Mouse (Mus musculus): ENCODE results near the gene Trcg1. TPM values are rescaled to one million over a fixed set of nuclear protein-coding genes. Genes with fewer than 3 reads are reported as not detected.

Gene Trcg1
- polyA plus RNA-seq, 1 experiment from 2014 or later: not detected

DNA sequence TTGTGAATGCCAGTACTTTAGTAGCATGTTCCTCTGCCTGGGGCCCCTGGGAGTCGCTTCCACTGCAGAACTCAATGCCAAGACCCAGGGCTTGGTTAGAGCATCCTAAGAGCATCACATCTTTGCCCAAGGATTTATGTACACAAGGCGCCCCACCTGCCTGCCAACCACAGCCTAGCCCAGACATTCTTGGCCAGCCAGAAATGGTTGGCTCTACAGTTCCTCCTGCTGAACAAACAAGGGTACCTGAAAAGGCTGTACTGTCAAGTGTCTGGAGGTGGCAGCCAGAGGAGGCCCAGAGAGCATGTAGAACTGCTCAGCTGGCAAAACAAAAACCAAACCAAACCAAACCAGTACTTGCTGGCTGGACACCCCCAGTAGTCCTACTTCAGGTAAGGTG lies 14.8 kb downstream of the Trcg1 start:
- Histone ChIP-seq H3K4me2 (replicated peaks; ENCODE audit: low read depth, low read length) (no peak overlapping the region), H3K36me3 (ENCODE audit: control insufficient read depth, insufficient read depth, low read length) (peaks cover 39% of the 10 kb centered on the region), H3K27ac (ENCODE audit: low read length) (no peak overlapping the region), H3K4me3 (ENCODE audit: low read depth, low read length) (no peak overlapping the region), H3K9me3 (ENCODE audit: control insufficient read depth, low read depth, low read length) (no peaks in the 10 kb centered on the region), H3K4me1 (ENCODE audit: control insufficient read depth, insufficient read depth, low read length) (no peaks in the 10 kb centered on the region), H3K9ac (replicated peaks; ENCODE audit: low read depth, low read length) (no peak overlapping the region), H3K27me3 (ENCODE audit: control insufficient read depth, insufficient read depth, low read length) (no peaks in the 10 kb centered on the region)
- 89% methylated on average over 2 of the region's 2 CpGs for WGBS
- no peak for ATAC-seq (ENCODE audit: insufficient number of reproducible peaks, insufficient read depth, low FRiP score, low read depth)

DNA sequence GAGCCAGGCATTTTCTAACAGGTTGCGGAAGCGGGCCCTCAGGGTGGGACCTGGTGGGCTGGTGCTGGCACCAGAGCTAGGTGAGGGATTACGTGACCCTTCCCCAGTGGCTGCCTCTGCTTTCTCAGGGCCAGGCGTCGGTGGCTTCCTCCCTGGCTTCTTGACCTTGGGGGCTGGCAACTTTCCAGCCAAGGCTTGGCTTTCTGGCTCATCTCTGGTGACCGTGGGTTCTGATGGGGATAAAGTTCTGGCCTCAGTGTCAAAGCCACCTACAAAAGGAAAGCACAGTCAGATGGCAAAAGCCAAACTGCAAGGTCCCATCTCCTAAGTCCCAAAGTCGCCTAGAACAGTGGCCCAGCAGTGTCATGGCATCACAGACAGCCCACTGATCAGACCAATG lies 17.7 kb downstream of the Trcg1 start:
- Histone ChIP-seq H3K4me1 (ENCODE audit: control insufficient read depth, insufficient read depth, low read length) (no peaks in the 10 kb centered on the region), H3K4me2 (replicated peaks; ENCODE audit: low read depth, low read length) (no peak overlapping the region), H3K36me3 (ENCODE audit: control insufficient read depth, insufficient read depth, low read length) (peaks cover 66% of the 10 kb centered on the region), H3K27ac (ENCODE audit: low read length) (no peak overlapping the region), H3K9ac (replicated peaks; ENCODE audit: low read depth, low read length) (no peak overlapping the region), H3K27me3 (ENCODE audit: control insufficient read depth, insufficient read depth, low read length) (no peaks in the 10 kb centered on the region), H3K9me3 (ENCODE audit: control insufficient read depth, low read depth, low read length) (no peaks in the 10 kb centered on the region), H3K4me3 (ENCODE audit: low read depth, low read length) (no peak overlapping the region)
- ATAC-seq (ENCODE audit: insufficient number of reproducible peaks, insufficient read depth, low FRiP score, low read depth): no peak
- 86% methylated on average over 7 of the region's 7 CpGs for WGBS

DNA sequence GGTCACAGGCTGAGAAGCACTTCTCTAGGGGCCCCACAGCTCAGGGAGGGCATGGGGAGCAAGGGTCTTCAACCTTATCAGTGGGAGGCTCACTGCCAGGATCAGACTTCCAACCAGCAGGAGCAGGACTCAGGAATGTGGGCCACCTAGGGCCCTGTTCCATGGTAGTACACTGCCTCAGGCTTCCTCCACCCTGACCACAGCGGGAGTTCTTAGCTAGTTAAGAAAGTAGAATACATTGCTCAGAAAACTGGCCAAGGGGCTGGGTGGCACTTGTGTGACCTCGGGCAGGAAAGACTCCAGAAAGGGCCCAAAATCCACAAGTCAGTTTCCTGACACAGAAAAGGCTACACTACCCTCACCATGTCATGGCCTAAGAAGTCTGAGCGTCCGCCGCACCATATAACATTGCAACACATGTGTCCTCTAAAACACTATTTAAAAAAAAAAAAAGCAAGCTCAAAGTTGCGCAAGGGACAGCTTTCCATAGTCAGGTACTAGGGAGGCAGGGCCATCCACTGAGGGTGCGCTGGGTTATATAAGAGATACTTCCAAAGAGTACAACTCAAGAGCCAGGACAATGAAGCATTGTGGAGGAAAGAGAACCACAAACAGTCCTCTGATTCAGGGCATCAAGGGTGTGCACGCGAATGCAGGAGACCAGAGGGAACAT lies 18.6 kb downstream of the Trcg1 start:
- H3K4me3 ChIP-seq (ENCODE audit: low read depth, low read length): no peak overlapping the region

DNA sequence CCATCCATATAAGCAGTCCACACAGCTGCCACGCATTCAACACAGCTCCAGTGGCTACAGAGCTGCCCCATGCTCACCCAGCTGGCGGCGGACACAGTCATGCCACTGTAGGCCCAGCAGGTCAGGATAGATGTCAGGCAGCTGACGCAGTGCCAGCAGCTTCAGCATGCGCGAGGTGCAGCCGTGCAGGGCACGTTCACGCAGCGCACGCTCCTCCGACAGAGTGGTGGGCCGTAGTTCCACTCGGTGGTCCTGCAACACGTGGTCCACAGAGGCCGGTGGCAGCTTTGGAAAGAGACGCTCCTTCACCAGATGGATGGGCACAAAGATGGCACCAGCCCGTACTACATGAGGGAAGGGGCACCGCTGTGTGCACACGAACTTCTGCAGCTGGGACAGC lies 20.0 kb downstream of the Trcg1 start:
- ATAC-seq (ENCODE audit: insufficient number of reproducible peaks, insufficient read depth, low FRiP score, low read depth): no peak
- 94% methylated on average over 20 of the region's 20 CpGs for WGBS
- no peak overlapping the region for H3K9ac ChIP-seq (replicated peaks; ENCODE audit: low read depth, low read length)
- peaks cover 15% of the 10 kb centered on the region for H3K4me1 ChIP-seq (ENCODE audit: control insufficient read depth, insufficient read depth, low read length)
- H3K27me3 ChIP-seq (ENCODE audit: control insufficient read depth, insufficient read depth, low read length): no peaks in the 10 kb centered on the region
- H3K4me2 ChIP-seq (replicated peaks; ENCODE audit: low read depth, low read length): no peak overlapping the region
- H3K27ac ChIP-seq (ENCODE audit: low read length): no peak overlapping the region
- H3K36me3 ChIP-seq (ENCODE audit: control insufficient read depth, insufficient read depth, low read length): peaks cover 66% of the 10 kb centered on the region
- H3K4me3 ChIP-seq (ENCODE audit: low read depth, low read length): no peak overlapping the region
- H3K9me3 ChIP-seq (ENCODE audit: control insufficient read depth, low read depth, low read length): no peaks in the 10 kb centered on the region

More for the DNA sequence above, 18.6 kb downstream of the Trcg1 start:
- H3K9ac ChIP-seq (replicated peaks; ENCODE audit: low read depth, low read length): no peak overlapping the region
- no peaks in the 10 kb centered on the region for H3K9me3 ChIP-seq (ENCODE audit: control insufficient read depth, low read depth, low read length)
- peaks cover 2% of the 10 kb centered on the region; the same call in 1 of the 2 replicates for H3K4me1 ChIP-seq (ENCODE audit: control insufficient read depth, insufficient read depth, low read length)
- no peak overlapping the region for H3K27ac ChIP-seq (ENCODE audit: low read length)
- H3K4me2 ChIP-seq (replicated peaks; ENCODE audit: low read depth, low read length): no peak overlapping the region
- ATAC-seq (ENCODE audit: insufficient number of reproducible peaks, insufficient read depth, low FRiP score, low read depth): no peak
- no peaks in the 10 kb centered on the region for H3K27me3 ChIP-seq (ENCODE audit: control insufficient read depth, insufficient read depth, low read length)
- 87% methylated on average over 9 of the region's 9 CpGs for WGBS
- peaks cover 66% of the 10 kb centered on the region for H3K36me3 ChIP-seq (ENCODE audit: control insufficient read depth, insufficient read depth, low read length)

DNA sequence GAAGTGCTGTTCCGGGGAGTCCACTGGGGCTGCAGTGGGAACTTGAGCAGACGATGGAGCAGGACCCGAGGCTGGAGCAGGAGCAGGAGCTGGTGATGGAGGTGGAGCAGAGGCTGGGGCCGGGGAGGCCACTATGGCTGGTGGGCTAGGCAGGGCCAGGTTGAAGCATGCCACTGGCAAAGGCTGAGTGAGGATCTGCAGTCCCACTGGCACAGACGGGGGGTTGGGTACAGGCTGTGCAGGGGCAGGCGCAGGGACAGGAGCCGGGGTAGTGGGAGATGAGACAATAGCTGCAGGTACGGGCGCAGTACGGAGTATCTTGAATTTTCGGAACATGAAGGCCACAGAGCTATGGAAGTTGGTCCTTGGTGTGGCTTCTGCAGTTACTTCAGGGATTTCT lies 20.5 kb downstream of the Trcg1 start:
- Histone ChIP-seq H3K36me3 (ENCODE audit: control insufficient read depth, insufficient read depth, low read length) (peaks cover 62% of the 10 kb centered on the region), H3K27ac (ENCODE audit: low read length) (no peak overlapping the region), H3K9ac (replicated peaks; ENCODE audit: low read depth, low read length) (no peak overlapping the region), H3K4me2 (replicated peaks; ENCODE audit: low read depth, low read length) (no peak overlapping the region), H3K27me3 (ENCODE audit: control insufficient read depth, insufficient read depth, low read length) (no peaks in the 10 kb centered on the region), H3K9me3 (ENCODE audit: control insufficient read depth, low read depth, low read length) (no peaks in the 10 kb centered on the region), H3K4me1 (ENCODE audit: control insufficient read depth, insufficient read depth, low read length) (peaks cover 15% of the 10 kb centered on the region), H3K4me3 (ENCODE audit: low read depth, low read length) (no peak overlapping the region)
- WGBS: 93% methylated on average over 11 of the region's 11 CpGs
- no peak for ATAC-seq (ENCODE audit: insufficient number of reproducible peaks, insufficient read depth, low FRiP score, low read depth)

DNA sequence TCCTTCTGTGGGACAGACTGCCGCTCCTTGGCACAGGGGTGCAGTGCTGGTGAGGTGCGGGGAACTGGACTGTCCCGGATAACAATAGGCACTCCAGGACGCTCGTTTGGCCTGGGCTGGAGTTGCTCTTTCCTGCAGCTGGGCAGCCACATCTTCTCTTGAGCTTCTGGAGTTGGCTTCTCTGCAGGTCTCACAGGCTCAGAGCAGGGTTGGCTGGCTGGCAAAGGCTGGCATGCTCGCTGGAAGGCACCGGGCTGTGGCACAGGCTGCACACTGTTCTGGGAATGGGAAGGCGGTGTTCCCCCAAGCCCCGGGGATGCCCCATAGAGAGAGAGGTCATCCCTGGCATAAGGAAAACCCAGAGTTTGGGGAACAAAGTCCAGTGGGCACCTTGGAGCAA lies 21.3 kb downstream of the Trcg1 start:
- Histone ChIP-seq H3K4me3 (ENCODE audit: low read depth, low read length) (no peak overlapping the region), H3K36me3 (ENCODE audit: control insufficient read depth, insufficient read depth, low read length) (peaks cover 56% of the 10 kb centered on the region), H3K4me2 (replicated peaks; ENCODE audit: low read depth, low read length) (no peak overlapping the region), H3K27me3 (ENCODE audit: control insufficient read depth, insufficient read depth, low read length) (no peaks in the 10 kb centered on the region), H3K9me3 (ENCODE audit: control insufficient read depth, low read depth, low read length) (no peaks in the 10 kb centered on the region), H3K9ac (replicated peaks; ENCODE audit: low read depth, low read length) (no peak overlapping the region), H3K27ac (ENCODE audit: low read length) (no peak overlapping the region), H3K4me1 (ENCODE audit: control insufficient read depth, insufficient read depth, low read length) (peaks cover 15% of the 10 kb centered on the region)
- 96% methylated on average over 9 of the region's 9 CpGs for WGBS
- ATAC-seq (ENCODE audit: insufficient number of reproducible peaks, insufficient read depth, low FRiP score, low read depth): no peak

DNA sequence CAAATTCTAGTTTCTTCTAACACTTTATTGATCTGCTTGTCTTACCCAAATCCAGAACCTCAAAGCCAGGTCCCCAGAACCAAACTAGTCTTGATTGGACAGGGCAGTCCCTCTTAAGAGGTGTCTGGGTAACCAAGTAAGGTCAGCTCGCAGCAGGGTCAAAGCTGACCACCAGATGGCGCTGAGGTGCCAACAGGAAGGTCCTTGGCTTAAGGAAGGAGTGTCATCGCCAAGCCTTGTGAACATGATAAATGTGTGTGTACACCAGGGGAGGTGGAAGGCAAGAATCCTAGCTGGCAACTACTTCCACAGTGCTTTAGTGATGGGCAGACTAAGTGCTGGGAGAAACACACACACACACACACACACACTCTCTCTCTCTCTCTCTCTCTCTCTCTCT lies 23.4 kb downstream of the Trcg1 start:
- Histone ChIP-seq H3K27ac (ENCODE audit: low read length) (0 out of 2 replicates have a peak overlapping the region, but pooled peaks have one; percentile 33), H3K4me3 (ENCODE audit: low read depth, low read length) (0 out of 2 replicates have a peak overlapping the region, but pooled peaks have one; percentile 93), H3K36me3 (ENCODE audit: control insufficient read depth, insufficient read depth, low read length) (peaks cover 35% of the 10 kb centered on the region), H3K4me2 (replicated peaks; ENCODE audit: low read depth, low read length) (peak overlapping the region; percentile 89; the same call in 1 of the 2 replicates), H3K27me3 (ENCODE audit: control insufficient read depth, insufficient read depth, low read length) (no peaks in the 10 kb centered on the region), H3K9ac (replicated peaks; ENCODE audit: low read depth, low read length) (no peak overlapping the region), H3K9me3 (ENCODE audit: control insufficient read depth, low read depth, low read length) (no peaks in the 10 kb centered on the region), H3K4me1 (ENCODE audit: control insufficient read depth, insufficient read depth, low read length) (peaks cover 15% of the 10 kb centered on the region)
- peak; percentile 30; the same call in 1 of the 2 replicates for ATAC-seq (ENCODE audit: insufficient number of reproducible peaks, insufficient read depth, low FRiP score, low read depth)
- 2% methylated on average over 3 of the region's 3 CpGs for WGBS

DNA sequence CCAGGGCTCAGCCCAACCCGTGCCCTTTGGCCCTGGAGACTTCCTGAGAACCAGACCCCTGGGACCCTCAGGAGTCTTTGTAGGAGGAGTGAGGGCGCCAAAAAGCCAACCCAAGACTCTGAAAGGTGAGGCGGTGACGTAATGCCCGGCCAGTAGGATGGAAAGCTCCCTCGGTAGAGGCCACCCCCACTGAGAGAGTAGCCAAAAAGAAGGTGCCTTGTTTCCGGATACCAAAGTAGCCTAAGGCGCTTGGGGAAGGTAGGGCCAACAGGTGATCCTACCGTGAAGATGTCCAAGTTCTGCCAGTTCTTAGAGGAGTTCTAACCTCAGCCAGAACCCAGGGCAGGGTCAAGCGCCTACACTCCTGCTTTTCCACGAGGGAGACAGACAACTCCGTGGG lies 24.6 kb downstream of the Trcg1 start:
- peaks cover 29% of the 10 kb centered on the region for H3K36me3 ChIP-seq (ENCODE audit: control insufficient read depth, insufficient read depth, low read length)
- 17% methylated on average over 12 of the region's 12 CpGs for WGBS
- no peak for ATAC-seq (ENCODE audit: insufficient number of reproducible peaks, insufficient read depth, low FRiP score, low read depth)
- H3K4me3 ChIP-seq (ENCODE audit: low read depth, low read length): peak overlapping the region; percentile 93
- no peaks in the 10 kb centered on the region for H3K27me3 ChIP-seq (ENCODE audit: control insufficient read depth, insufficient read depth, low read length)
- H3K27ac ChIP-seq (ENCODE audit: low read length): peak overlapping the region; percentile 86; the same call in 1 of the 2 replicates
- peak overlapping the region; percentile 92; the same call in 1 of the 2 replicates for H3K9ac ChIP-seq (replicated peaks; ENCODE audit: low read depth, low read length)
- peak overlapping the region; percentile 89 for H3K4me2 ChIP-seq (replicated peaks; ENCODE audit: low read depth, low read length)
- H3K9me3 ChIP-seq (ENCODE audit: control insufficient read depth, low read depth, low read length): no peaks in the 10 kb centered on the region
- H3K4me1 ChIP-seq (ENCODE audit: control insufficient read depth, insufficient read depth, low read length): peaks cover 20% of the 10 kb centered on the region

DNA sequence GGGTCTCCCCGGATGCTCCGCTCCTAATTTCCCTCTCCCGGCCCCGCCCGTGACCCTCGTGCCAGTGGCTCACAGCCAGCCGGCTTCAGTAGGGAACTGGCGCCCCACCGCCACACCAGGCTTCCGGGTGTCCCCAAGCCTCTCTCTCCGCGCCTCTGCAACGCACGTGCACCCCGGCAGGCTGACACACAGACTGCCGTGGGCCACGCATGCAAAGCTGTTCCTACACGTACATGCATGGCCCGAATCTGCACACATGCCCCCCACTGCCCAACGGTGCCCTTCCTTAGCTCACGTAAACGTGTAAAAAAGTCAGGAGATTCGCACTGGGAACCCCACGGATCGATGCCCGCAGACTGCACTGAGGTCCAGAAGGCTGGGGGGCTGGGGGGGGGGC lies 25.2 kb downstream of the Trcg1 start:
- Histone ChIP-seq H3K27me3 (ENCODE audit: control insufficient read depth, insufficient read depth, low read length) (no peaks in the 10 kb centered on the region), H3K27ac (ENCODE audit: low read length) (peak overlapping the region; percentile 86), H3K4me3 (ENCODE audit: low read depth, low read length) (peak overlapping the region; percentile 93), H3K9me3 (ENCODE audit: control insufficient read depth, low read depth, low read length) (no peaks in the 10 kb centered on the region), H3K9ac (replicated peaks; ENCODE audit: low read depth, low read length) (peak overlapping the region; percentile 92), H3K36me3 (ENCODE audit: control insufficient read depth, insufficient read depth, low read length) (peaks cover 24% of the 10 kb centered on the region), H3K4me2 (replicated peaks; ENCODE audit: low read depth, low read length) (peak overlapping the region; percentile 89), H3K4me1 (ENCODE audit: control insufficient read depth, insufficient read depth, low read length) (peaks cover 20% of the 10 kb centered on the region)
- 1% methylated on average over 26 of the region's 26 CpGs for WGBS
- no peak for ATAC-seq (ENCODE audit: insufficient number of reproducible peaks, insufficient read depth, low FRiP score, low read depth)

All from stomach, embryonic 14.5 days (tissue).